Mouse (Mus musculus) CD8-positive naive resting alpha-beta T cell, adult 2 months (primary cell): ENCODE data around the gene Fam133b.

Source experiments
- DNase-seq, 2 experiments: peaks; one replicate each; pipeline ENCODE4 v3.0.0; 2022; ENCODE audit warnings: low read depth in 2 of 2, low spot score in 2 of 2

Gene Fam133b

DNA sequence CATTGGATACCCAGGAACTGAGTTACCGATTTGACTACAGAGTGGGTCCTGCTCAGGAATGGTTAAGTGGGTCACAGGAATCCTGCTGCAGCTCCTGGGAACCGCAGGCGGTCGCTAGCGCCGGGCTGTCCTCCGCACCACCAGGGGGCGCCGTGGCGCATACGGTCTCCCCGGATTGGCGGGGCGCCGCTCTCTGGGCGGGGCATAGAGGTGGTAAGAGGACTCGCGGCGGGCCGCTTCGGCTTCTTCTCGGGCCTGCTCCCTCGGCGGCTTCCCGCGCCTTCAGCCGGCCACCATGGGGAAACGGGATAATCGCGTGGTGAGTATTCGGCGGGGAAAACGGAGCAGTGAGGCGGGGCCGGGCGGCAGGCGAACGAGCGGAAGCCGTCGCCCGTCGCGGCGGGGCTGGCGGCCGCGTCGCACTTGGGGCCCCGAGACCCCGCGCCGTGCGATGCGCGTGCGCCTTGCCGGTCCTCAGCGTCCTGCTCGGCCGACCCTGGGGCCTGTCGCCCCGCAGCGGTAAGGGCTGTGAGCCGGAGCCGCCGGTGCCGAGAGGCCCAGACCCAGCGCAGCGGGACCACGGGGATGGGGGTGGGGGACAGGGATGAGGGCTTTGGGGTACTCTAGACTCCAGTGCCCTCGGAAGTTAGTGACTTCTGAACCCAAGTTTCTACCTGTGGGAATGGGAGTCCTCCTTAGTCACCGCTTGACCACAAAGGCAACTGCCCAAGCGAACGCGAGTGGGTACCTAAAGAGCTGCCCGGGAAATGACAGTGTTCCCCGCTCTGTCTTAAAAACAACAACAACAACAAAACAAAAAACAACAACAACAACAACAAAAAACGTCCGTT is at the start of gene Fam133b:
TSS of gene Fam133b (plus strand) at position 205 of the 851 bp plus-strand sequence.
- peak; percentile 96 for DNase-seq

DNA sequence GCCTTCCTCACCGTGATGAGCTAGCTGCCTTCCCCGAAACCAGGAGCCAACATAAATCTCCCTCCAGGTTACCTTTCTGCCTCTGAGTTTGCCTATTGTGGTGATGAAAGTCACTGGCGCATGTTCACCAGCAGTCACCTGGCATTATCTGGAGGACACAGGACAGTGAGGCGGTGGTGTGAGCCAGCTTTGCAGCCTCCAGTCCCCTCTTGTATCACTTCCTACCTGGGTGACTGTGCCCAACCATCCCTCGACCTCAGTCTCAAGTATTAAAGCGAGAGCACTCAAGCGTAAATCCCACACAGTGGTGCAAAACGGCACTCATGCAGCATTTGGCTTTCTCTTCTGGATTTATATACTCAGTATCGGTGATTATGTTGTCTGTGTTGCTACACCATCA is 49.7 kb upstream of the Fam133b start:
- DNase-seq, result no peak

DNA sequence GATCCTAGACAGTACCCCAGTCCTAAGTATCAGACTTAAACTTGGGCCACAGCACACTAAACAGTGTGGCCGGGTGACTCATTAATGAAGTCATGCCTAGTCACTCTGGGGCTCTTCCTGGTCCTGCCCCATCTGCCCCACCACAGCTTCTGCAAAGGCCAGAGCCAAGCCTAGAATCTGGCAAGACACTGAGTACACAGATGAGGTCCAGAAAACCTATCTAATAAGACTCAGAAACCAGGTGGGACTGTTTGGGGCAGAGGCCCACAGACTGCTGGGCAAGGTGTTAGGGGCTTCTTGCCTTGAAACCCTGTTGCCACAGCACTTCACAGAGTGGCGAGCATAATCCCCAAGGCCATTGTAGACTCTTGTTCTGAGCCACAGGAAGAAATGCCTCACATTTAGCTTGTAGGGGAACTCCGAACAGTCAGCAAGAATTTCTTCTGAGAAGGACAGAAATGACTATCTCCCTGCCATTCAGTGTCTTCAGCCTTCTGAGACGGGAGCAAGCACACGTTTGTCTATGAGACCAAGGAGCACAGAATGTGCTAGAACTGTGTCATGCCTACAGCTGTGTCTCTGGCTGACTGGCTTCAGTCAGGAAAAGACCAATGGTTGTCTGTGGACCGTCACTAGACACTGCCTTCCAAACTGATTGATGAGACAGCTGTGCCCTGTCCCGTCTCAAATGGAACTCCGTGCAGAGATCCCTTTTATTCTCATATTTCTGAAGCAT is 49.0 kb upstream of the Fam133b start:
- no peak for DNase-seq

DNA sequence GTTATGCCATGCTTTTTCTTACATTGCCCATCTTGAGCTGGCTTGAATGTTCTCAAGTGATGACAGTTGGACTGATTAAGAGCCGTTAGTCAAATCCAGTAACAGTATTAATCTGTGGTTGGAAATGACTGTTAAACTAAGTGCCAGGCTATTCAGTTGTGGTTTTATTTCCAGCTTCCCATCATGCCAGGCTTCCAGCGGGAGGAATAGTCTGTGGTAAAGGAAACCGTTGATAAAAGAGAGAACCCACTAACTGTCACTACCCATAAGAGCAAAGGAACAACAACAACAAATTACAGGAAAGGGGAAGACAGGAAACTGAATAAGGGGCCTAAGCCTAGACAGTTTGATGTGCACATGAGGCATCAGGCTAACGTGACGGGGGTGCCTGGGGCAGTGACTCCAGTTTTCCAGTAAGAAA is 46.1 kb upstream of the Fam133b start:
- DNase-seq, result no peak

DNA sequence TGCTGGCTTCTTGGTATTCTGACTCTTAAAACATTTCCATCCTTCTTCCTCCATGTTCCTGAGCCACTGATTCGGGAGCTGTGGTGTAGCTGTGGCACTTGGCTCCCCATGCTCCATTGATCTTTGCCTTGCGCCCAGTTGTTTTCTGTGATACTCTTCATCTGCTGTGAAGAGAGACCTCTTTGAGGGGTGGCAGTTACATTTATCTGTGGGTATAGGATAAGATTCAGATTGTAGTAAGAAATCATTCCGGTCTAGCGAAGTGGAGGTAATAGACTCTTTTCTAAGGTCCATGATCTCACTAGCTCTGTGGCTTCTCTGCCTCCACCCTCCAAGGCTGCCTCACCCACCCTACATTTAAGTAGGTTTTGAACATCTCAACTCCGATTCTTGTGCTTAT is 43.3 kb upstream of the Fam133b start:
- no peak for DNase-seq

DNA sequence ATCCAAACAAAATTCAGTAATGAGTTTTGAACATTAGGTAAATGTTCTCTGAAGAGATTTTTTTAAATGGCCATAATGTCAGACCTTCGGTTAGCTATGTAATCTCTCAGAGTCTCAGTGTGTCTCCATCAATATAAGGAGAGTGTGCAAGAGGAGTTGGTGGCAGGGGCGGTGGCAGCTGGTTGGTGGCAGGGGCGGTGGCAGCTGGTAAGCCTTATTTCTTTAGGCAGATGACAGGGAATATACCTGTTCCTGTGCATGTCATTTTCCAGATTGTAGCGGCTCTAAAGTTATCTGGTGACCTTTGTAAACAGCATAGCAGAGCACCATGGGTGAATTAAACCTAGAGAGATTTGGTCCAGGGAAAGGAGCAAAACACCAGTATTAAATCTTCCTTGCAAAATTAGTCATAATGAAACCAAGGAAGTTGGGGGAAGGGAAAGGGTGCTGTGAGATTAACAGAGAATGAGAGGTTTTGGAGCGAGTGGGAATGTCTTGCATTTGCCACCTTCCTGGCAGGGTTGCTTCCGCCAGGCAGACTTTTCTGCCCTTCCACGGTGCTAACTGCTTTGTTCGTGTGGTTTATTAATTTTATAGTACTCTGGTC is 42.6 kb upstream of the Fam133b start:
- DNase-seq, result no peak

DNA sequence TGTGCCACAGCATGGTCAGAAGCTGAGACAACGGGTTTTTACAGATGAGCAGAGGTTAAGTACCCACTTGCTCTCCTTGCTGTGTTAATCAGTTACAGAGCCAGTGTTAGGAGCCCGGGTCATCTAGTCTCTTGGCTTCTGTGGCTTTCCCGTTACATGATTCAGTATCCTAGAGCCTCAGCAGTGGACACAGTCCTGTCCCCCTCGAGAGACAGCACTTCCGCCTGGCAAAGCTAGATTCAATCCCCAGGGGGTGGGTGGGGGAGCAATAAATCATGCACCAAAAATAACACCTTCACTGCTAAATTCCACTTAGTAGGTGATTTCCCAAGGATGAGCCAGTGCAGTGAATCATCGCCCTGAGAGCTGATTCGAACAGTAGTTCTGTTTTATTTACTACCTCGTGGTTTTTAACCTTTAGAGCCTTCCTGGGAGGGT is 42.0 kb upstream of the Fam133b start:
- no peak for DNase-seq

DNA sequence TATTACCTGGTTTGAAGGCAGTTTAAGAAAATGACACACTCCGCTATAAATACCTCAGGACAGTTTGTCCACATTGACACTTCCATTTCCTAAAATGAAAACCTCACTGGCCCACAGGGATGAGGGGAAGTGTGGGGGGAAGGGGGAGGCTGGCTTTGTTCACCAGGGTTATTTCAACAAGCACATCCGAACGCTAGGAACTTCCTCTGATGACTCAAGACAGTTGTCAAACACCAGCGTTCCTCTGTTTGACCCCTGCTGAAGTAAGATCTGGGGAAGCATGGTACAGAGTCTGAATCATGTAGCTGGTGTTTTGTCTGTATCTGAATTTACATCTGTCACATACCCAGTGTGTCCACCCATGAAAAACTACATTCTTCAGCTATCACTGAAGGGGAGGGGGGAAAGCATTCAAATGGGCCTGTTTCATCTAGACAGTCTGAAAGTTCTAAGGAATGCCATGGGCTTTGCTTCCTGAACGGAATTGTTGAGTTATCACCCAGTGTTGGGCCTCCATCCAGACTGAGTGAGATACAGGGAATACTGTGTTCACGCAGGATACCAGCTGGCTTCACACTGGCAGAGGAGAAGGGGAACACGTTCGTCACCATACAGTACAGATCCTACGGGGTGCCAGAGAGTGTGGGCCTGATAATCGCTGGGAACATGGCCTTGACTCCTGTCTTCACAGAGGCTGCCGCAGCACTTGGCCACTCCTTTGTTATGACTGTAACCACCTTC is 40.9 kb upstream of the Fam133b start:
- DNase-seq, result no peak

DNA sequence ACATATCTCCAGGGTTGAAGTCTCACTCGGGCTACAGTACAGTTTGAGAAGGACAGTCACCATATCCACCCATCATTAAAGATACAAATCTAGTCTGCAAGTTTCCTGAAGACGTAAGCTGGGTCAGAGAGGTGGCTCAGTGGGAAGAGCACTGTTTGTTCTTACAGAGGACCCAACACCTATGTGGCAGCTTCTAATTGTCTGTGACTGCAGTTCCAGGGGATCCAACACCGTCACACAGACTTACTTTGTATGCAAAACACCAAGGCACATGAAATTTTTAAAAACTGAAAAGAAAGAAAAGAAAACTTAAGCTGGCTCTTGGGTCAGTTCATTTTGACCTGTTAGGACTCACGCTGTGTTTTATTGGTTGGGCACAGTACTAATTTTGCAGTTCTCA is 40.3 kb upstream of the Fam133b start:
- no peak for DNase-seq

DNA sequence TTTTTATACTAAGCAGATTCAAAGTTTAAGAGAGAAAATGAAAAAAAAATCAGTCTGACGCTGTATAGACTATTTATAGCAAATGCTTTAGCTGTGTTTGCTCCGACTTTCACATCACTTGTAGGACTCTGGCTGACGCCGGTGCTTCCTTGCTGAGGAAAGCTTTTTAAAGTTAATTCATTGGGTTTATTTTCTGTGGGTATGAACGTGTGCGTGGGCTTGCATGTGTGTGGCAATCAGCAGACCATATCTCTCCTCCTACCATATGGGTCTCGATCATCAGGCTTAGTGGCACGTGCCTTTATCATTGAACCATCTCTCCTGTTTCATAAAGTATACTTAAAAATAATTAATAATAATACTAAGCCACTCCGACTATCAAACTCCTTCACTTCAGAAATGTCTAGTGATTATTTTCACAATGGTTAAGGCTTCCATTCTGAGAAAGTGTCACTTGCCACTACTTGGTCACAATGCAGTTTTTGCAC is 39.8 kb upstream of the Fam133b start:
- DNase-seq, result no peak

DNA sequence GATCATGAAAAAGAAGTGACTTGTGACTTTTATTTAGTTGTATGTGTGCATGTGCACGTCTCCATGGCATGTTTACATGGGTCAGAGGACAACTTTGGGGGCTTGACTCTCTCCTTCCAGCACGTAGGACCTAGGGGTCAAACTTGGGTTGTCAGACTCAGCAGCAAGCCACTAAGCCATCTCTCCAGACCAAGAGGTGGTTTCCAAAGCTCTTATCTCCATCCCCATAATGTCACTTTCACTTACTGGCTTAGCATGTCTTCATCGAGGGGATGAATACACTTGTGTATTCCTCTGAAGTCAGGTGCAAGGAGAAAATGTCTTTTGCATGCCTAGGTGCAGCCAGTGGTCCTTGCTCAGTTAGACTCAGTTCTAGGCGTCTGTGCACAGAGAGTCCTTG is 39.2 kb upstream of the Fam133b start:
- no peak for DNase-seq

DNA sequence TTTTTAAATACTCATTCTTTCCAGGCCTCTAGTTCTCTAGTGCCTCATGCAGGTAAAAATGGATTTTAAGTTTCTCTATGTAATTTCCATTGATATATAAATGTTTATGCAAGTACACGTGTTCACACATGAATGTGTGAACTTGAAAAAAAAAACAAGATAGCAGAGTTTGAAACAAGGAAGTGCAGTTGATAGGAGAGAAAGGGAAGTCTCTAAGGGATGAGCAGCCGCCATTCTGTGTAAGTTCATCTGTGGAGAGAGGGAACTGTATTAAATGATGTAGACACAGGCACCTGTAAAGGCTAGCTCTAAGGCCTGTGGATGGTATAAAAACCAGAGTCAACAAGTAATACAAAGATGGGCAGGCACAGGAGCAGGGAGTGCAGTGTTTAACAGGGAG is 38.1 kb upstream of the Fam133b start:
- no peak for DNase-seq

DNA sequence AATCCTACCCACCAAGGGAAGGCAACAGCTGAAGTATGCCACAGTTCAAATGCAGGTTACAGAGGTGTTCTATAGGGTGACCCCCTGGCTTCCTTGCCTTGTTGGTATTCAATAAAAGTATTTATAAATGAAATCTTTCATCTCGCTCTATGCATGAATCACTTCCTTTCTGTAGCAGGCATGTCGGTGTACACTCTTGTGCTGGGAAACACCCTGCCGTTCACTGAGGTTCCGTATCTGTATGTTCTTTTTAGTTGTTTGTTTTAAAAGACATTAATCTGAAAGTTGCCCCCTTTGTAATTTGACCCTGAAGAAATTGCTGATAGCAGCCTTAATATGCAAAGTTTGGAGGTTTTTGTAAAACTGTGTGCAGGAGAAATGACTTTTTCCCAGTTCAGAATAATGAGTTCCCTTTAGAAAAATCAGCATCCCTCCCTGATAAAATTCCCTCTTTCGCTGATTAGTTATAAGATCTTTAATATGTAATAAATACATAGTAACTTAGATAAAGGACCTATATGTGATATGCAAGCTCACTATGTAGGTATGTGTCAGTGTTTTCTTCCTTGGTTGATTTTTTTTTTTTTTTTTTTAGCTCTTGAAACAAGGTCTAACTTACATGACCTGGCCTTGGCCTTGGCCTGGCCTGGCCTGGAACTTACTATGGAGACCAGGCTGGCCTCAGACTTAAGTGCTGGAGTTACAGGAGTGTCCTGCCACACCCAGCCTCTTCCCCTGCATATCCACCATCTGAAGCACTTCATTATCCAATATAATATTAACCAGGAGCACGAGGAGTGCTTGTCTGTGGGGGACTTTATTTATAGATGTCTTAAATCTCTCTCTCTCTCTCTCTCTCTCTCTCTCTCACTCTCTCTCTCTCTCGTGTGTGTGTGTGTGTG is 34.9 kb upstream of the Fam133b start:
- no peak for DNase-seq

DNA sequence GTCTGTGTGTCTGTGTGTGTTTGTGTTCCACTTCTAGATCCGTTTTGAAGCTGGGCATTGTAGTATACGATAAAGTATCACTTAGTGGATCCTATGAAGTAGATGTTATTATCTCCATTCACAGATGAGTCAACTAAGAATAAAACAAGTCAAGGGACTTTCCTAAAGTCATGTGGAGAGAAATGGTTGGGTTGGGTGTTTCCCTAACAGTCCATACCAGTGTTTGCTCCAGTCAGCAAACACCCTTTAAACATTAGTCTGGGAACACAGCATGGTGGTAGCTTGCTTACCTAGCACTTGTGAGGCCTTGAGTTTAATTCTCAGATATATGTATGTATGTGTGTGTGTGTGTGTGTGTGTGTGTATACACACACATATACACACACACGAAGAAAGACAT is 34.1 kb upstream of the Fam133b start:
- no peak for DNase-seq

DNA sequence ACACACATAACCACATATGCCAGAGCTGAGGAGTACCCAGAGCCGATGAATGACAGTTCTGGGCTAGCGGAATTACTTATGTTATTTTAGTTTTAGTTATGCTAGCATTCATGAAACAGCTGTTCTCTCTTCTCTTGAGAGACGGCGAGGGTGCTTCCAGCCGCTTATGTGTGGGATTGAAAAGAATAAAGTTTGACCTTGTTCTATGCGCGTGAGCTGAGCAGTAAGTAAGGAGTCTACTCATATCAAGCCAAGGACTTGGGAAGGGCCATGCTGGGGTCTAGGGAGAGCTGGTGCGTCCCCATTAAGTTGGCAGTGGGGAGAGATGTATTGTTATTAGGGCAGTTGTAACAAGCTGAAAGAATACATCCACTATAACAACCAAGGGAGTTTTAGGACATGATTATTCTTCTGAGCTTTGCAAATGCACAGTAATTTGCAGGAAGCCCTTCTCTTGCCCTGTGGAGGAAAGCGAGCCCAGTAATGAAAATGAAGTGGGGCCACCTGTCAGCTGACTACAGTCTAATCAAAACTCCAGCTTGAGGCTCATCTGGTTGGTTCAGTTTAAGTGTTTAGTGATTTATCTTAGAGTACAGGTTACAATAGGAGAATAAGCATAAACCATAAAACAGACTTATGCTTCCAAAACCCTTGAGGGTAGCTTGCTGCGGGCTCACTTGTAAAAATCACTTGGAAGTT is 32.4 kb upstream of the Fam133b start:
- no peak for DNase-seq

DNA sequence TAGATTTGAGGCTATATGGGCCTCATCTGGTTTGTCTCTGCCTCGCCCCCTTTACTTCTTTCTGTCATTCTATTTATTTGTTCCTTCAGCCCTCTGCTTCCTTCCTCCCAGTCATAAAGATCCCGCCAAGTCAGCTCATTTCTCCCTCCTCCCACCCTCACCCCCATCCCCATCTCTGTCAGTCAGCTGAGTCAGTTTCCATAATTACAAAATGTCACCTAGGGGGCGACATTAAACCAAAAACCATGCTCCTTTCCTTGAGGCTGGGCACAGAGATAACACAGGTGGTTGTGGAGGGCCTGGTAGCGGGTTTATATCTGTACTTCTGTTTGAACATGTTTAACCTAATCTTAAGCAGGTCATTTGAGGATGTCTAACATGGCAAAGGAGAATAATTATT is 31.0 kb upstream of the Fam133b start:
- no peak for DNase-seq

DNA sequence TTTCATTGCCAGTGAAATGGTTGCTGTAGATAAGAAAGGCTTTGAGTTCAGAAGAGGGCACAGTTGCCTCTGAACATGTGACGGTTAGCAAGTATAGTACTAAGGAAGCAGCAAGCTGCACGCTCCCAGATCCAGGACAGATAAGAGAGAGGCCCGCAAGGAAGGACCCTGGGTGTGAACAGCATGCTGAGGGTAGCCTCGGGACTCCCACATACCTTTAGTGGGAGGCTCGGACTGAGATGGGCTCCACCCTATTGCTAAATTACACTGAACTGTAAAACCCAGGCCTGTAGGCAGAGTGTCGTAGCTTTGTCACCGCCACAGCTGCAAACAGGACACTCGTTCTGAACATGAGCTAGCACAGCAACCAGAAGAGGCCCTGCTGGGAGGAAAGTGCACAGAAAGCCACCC is 28.7 kb upstream of the Fam133b start:
- DNase-seq, result no peak

DNA sequence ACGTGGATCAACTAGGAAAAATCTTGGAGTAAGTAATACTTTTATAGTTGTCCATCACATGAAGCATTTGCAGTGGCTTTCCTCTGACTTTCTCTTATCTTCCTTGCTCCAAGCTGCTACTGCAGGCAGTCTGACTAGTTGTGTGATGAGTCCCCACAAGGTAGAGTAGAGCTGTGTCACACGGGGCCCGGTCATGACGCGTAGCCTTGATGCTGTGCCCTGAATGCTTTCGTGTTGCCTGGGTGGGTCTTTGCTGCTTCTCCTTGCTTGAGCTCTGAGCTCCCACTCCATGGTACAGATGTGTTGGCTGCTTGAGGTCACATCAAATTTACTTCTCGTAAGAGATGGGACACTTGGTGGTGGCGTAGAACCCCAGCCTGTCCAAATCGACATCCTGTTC is 28.2 kb upstream of the Fam133b start:
- no peak for DNase-seq

DNA sequence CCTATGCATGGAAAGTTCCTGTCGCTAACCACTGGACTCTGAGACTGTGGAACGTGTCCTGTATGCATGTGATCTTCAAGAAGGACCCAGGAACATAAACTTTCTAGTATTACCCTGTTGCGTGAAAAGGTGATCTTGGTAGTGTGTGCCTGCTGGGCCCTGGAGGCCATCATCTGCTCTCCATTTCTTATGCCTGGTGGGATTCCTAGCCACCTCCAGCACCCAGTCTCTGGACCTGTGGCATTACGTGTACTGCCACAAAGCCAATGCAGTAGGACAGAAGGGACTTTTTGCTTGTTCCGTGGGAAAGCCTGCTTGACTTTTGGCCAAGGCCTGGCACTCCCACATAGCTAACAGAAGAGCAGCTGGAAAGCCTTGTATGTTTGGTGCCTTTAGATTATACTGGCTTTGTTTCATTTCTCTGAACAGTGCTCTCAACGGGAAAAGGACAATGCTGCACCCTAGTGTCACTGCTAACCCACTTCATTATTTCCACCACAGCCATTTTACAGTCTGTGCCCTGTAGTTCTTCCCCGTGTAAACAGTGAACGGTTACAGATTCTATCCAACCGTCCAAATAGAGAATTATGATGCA is 27.1 kb upstream of the Fam133b start:
- DNase-seq, result no peak
